Mouse (Mus musculus) layer of hippocampus, adult 2 months (tissue): Measurements from ENCODE around the gene Slamf9. TPM values are rescaled to one million over a fixed set of nuclear protein-coding genes. Genes with fewer than 3 reads are reported as not detected.
A peak's percentile ranks its signal among the peaks of the same experiment; 100 is the strongest.

Experiments used
- DNase-seq, 2 experiments: peaks; one replicate each; pipeline ENCODE4 v3.0.0; 2022; ENCODE audit warnings: low spot score in 2 of 2
- H3K27ac ChIP-seq: fragments of 200-600 bp; 2 replicates; pipeline ENCODE4 v1.8.1; 2022
- H3K4me3 ChIP-seq: fragments of 200-600 bp; 2 replicates; pipeline ENCODE4 v1.8.1; 2022; ENCODE audit warnings: mild to moderate bottlenecking
- CTCF ChIP-seq: fragments of 200-600 bp; conservative IDR thresholded peaks from 2 replicates; pipeline ENCODE4 v1.8.1; 2022; ENCODE audit warnings: antibody characterized with exemption, mild to moderate bottlenecking, moderate library complexity
- total RNA-seq, 2 experiments: library from RNA; stranded (reverse); gene quantifications; 2 replicates each; pipeline ENCODE4 v1.2.3; 2021

The Slamf9 gene
- total RNA-seq, 2 experiments from 2014 or later: 0.38 TPM; not detected in 1

DNA sequence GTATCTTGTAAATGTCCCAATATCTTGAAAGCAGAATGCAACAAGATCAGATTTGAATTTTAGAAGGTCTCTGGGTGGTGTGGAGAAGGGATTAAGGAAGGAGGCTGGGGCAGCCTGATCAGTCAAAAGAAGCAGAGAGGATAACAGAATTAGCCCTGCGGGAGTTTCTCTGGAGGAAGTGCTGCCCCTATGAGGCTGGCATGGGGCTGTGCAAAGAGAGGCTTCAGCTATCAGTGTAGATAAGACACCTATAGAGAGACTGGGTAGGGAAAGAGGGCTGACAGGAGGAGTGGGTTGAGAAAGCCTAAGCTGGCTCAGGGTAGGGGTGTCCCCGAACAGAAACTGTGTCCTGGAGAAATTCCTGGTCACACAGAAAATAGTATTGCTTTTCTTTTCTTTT, 24.9 kb upstream of the Slamf9 start:
- DNase-seq: no peak
- H3K4me3 ChIP-seq: no peak overlapping the region
- TF ChIP-seq CTCF: peak; percentile 40
- H3K27ac ChIP-seq: no peak overlapping the region

GRCm38 (mm10) chr1:172450848-172451470, 24.2 kb upstream of the Slamf9 start:
- H3K27ac ChIP-seq: no peak overlapping the region
- no peak overlapping the region for H3K4me3 ChIP-seq
- DNase-seq: no peak
- TF ChIP-seq CTCF: no peak

GRCm38 (mm10) chr1:172452911-172453310, 22.2 kb upstream of the Slamf9 start:
- DNase-seq: no peak
- H3K27ac ChIP-seq: no peak overlapping the region
- no peak for TF ChIP-seq CTCF
- H3K4me3 ChIP-seq: no peak overlapping the region

DNA sequence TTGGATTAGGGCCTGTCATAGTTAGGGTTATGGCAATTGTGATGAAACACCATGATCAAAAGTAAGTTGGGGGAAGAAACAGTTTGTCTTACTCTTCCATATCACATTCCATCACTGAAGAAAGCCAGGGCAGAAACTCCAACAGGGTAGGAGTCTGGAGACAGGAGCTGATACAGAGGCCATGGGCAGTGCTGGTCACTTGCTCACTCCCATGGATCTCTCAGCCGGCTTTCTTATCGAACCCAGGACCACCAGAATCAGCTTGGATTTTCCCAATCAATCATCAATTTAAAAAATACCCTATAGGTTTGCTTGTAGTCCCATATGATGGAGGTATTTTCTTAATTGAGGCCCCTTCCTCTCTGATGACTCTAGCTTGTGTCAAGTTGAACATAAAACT, 21.3 kb upstream of the Slamf9 start:
- no peak for TF ChIP-seq CTCF
- Histone ChIP-seq H3K4me3 (no peak overlapping the region), H3K27ac (no peak overlapping the region)
- no peak for DNase-seq

DNA sequence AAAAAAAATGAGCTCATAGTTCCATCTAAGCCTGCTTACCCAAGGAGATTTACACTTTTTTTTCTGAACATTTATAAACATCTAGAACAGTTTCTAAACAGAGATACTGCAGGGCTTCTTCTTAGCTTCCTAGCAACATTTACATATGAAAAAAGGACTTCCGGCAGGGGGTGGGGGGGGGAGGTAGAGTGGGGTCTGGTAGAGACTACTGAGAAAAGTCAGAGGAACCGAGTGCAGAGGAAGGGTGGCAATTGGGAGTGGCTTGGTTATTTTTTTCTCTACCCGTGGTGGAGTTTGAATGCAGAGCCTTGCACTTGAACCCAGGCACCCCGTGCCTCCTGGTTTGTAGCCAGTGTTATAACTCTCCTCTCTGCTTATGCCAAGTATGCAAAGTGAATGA, 19.7 kb upstream of the Slamf9 start:
- Histone ChIP-seq H3K27ac (no peak overlapping the region), H3K4me3 (no peak overlapping the region)
- no peak for TF ChIP-seq CTCF
- no peak for DNase-seq

DNA sequence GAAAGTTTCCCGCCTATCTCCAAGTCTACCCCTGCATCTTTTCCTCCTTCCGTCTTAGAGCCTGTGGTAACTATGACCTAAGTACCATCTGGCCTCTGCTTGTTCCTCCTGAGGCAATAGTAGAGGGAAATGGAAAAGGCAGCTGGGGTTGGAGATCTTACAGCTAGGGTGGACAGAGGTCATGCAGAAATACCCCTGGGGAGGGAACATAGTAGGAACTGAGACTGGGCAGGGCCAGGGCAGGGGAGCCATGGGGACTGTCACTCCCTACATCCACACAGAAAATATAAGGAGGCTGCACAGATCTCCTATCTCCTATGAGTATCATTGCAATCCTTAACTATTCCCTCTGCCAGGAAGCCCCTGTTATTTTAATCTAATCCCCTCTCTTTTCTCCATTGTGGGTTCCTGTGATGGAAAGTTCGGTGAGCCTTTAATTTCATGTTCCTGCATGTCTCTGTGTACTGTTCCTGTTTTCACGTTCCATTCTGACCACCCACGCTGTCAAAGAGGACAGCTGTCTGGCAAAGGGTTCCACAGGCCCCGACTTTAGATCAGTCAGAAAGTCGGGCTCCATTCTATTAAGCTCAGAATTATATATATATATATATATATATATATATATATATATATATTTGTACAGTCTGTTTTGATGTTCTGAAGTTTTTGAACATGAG, 19.0 kb upstream of the Slamf9 start:
- DNase-seq: no peak
- no peak overlapping the region for H3K27ac ChIP-seq
- TF ChIP-seq CTCF: no peak
- H3K4me3 ChIP-seq: no peak overlapping the region

- no peak for TF ChIP-seq CTCF
- Histone ChIP-seq H3K4me3 (no peak overlapping the region), H3K27ac (no peak overlapping the region)
- DNase-seq: no peak
These were observed 18.0 kb upstream of the Slamf9 start for GRCm38 (mm10) chr1:172457196-172457595.

GRCm38 (mm10) chr1:172458041-172458440, 17.1 kb upstream of the Slamf9 start:
- DNase-seq: no peak
- no peak for TF ChIP-seq CTCF
- Histone ChIP-seq H3K4me3 (no peak overlapping the region), H3K27ac (no peak overlapping the region)

- TF ChIP-seq CTCF: no peak
- Histone ChIP-seq H3K4me3 (no peak overlapping the region), H3K27ac (no peak overlapping the region)
- no peak for DNase-seq
These were observed 13.6 kb upstream of the Slamf9 start for GRCm38 (mm10) chr1:172461602-172462001.

GRCm38 (mm10) chr1:172462534-172462933, 12.6 kb upstream of the Slamf9 start:
- H3K27ac ChIP-seq: no peak overlapping the region
- no peak overlapping the region for H3K4me3 ChIP-seq
- no peak for DNase-seq
- TF ChIP-seq CTCF: no peak

DNA sequence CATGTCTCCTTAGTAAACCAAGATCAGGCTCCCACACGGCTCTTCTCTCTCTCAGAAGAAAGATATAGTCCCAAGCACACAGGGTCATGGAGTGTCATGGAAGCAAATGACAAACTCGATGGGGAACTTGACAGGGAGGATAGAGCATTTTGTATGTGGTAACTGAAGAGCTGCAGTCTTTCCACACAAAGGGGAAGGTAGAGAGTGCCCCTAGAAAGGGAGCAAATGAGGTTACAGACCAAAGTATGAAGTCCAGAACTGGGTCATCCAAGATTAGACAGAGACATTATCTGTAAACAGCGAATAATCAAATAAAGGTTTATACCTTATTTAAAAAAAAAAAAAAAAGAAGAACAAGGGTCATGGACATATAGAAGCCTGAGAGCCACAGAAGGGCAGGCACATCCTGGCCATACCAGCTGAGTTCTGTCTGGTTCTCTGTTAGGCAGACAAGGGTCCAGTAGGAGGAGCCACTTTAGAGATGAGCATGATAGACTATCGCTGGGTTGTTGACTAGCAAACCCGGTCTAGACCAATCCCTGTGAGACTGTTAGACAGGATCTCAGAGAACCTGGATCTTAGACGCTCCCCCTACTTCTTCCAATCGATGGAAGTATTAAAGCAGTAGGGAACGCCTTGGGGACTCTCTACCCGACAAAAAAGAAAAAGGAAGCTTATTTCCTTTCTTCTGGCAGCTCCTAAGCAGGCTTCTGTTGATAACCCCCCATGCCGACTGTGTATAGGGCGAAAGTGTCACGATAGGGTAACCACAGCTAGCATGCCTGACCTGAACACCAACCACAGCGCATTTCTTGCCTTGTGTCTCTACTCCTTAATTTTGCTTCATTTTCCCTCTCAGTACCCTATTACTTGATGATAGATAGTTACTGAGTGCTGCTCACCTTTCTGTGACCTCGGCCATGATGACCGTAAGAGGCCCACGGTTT, 11.5 kb upstream of the Slamf9 start:
- H3K4me3 ChIP-seq: no peak overlapping the region
- no peak for TF ChIP-seq CTCF
- H3K27ac ChIP-seq: no peak overlapping the region
- DNase-seq: no peak

DNA sequence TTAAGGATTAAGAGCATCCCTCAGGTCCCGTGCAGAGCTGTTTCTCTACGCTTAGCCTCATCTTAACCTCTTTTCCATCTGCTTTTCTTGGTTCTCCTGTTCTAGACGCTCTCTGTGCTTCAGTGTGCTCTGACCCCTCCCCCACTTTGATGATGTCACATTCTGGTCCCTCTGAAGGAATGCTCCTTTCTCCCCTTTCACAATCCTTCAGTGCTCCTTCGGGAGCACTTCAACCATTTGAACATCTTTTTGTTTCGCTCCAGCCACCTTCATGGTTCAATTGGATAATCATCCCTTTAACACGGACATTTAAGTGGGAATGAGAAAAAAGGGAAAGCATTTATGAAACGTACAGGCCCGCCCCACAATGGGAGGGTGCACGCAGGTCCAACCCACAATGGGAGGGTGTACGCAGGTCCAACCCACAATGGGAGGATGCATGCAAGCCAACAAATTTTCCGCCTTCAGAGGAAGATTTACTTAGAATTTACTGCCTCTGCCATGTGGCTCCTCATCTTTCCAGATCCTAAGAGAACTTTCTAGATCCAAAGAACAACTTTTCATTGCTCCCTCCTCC, 6.8 kb upstream of the Slamf9 start:
- H3K27ac ChIP-seq: no peak overlapping the region
- no peak for TF ChIP-seq CTCF
- DNase-seq: no peak
- H3K4me3 ChIP-seq: no peak overlapping the region

GRCm38 (mm10) chr1:172469373-172469772, 5.8 kb upstream of the Slamf9 start:
- no peak for TF ChIP-seq CTCF
- DNase-seq: no peak
- no peak overlapping the region for H3K4me3 ChIP-seq
- H3K27ac ChIP-seq: no peak overlapping the region
